ENCODE assay signal across 8 mouse cellular contexts in genomic region chr15:85811535-85812277, GRCm38 (mm10). TPM values are rescaled to one million over a fixed set of nuclear protein-coding genes. Genes with fewer than 3 reads are reported as not detected.
DNase-seq lines count a peak whose midpoint lies in the region; ATAC-seq lines count a peak whose summit lies in the region.

Gene Cdpf1, minus strand, starts transcription at chr15:85811697.

- H3K36me3 ChIP-seq in megakaryocyte, embryonic 14.5 days (replicated peaks; ENCODE audit: low read length) = peaks cover 24% of the 10 kb centered on the region

- H3K4me3 ChIP-seq in megakaryocyte, embryonic 14.5 days (replicated peaks) = peak within 1 kb of the TSS; percentile 97

- peaks cover 28% of the 10 kb centered on the region for H3K4me1 ChIP-seq in megakaryocyte, embryonic 14.5 days

- peak; percentile 90 for ATAC-seq in common myeloid progenitor, adult 5-6 weeks (replicated peaks; ENCODE audit: low read depth, poor library complexity, severe bottlenecking)

- DNase-seq in ZHBTc4 (ENCODE audit: low read depth, low spot score) = peak; percentile 97
- peak; percentile 98 for DNase-seq in gastrocnemius, adult 8-10 months (ENCODE audit: low spot score in 2 of 2)
- peak; percentile 87 for DNase-seq in hindlimb bud, embryonic 11.5 days (ENCODE audit: extremely low spot score, low read depth, low spot score)
- peak; percentile 97 to 99 for DNase-seq in left cerebral cortex, adult 8-10 months (ENCODE audit: low spot score in 2 of 2)
- DNase-seq in right cerebral cortex, postnatal 10 days (ENCODE audit: low spot score in 2 of 2) = peak; percentile 99
- peak; percentile 100 for DNase-seq in urinary bladder, postnatal 25 days (ENCODE audit: low spot score)

- peaks cover 21% of the 10 kb centered on the region for H3K9me3 ChIP-seq in megakaryocyte, embryonic 14.5 days

- peaks cover 23% of the 10 kb centered on the region for H3K27me3 ChIP-seq in megakaryocyte, embryonic 14.5 days (replicated peaks)

RNA-seq across cellular contexts. Expression of gene Cdpf1, which starts in this region (rescaled TPM):
- 9.0 and 17.4 TPM in 2 replicates for total RNA-seq in common myeloid progenitor, adult 5-6 weeks (2017)
- total RNA-seq in gastrocnemius, adult 8-10 months (2022) = 10 to 100 TPM; 52.8 to 58.2 (median 55.1) TPM
- total RNA-seq in left cerebral cortex, adult 8-10 months (2022) = 10 to 100 TPM; 19.8 to 23.5 (median 22.4) TPM
- 3.1 and 16.3 TPM in 2 replicates for polyA plus RNA-seq in megakaryocyte, embryonic 14.5 days (2012; ENCODE audit: insufficient read depth, low replicate concordance)

Comparison
In these comparisons a context has a peak if more than half of its experiments do, and no peak if none do; other contexts are left out.
1. Peak in every context shown above with its lines: DNase-seq, ATAC-seq and H3K4me3 ChIP-seq.